Mouse (Mus musculus) thymus, postnatal 36 days (tissue): ENCODE results near the gene Pgd.
A peak's percentile ranks its signal among the peaks of the same experiment; 100 is the strongest.
"Not testable (repeated sequence)": the region's sequence is repeated elsewhere in the genome, so short reads cannot be mapped to it uniquely, and the experiment has no call there.

Experiments
- DNase-seq, 2 experiments: peaks; one replicate each; pipeline ENCODE4 v3.0.0; 2022; ENCODE audit warnings: mixed read lengths in 2 of 2

The Pgd gene

DNA sequence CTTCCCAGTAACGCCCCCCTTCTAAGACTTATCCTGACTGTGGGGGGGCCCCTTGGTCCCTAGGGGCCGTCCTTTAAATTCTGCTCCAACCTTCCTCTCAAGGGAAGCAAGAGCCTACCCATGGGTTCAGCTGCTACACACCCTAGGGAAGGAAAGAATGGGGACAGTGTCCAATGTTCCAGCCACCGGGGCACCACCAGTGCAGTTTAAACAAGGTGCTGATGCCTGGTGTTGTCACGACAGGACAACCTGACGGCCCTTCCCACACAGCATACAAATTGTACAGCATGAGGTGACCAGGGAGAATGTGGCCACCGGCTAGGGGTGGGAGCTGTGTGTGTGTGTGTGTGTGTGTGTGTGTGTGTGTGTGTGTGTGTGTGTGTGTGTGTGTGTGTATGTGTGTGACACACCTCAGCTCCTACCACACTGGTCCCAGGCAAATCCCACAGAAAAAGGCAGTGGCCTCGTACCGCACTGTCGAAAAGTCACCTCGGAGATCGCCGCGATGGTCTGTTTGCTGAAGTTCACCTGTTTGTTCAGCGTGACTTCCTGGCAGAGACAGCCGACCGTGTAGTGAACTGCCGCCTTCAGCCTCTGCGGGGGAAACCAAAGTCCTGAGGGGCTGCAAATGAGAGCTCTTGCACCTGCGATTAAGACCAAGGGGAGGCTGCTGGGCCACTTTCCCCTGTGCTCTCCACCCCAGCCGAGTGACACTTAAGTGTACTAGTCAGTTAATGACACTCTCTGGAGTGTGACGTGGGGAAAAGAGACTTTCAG, 34.6 kb downstream of the Pgd start:
- DNase-seq, result no peak

DNA sequence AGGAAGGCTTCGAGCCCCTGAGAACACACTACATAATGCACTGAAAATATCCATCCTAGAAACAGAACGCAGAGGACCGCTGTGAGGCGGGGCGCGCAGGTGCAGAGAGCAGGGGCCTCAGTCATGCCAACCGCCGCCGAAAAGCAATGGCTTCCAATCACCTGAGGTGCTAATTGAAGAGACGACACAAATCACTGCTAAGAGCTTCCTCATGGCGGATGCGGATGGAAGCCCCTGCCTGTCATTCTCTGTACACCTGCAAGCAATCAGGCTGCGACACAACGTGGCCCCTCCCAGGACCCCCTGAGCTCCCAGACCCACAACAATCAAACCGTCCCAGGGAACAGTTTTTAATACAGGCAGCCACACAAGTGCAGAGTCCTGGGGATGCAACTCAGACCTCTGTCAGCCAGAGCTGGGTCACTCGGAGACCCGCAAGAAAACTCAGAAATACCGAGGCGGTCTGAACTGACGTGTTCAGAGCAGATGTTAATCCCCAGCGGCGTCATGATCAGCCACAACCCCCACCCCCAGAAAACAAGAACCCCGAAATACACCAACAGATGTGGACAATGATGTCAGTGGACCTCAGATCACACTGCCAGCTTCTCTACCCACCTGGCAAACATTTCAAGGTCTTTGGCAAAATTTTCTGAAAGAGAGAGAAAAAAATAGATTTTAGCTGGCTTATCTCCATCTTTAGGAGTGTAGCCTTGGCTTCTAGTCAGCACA, 35.4 kb downstream of the Pgd start:
- no peak for DNase-seq

DNA sequence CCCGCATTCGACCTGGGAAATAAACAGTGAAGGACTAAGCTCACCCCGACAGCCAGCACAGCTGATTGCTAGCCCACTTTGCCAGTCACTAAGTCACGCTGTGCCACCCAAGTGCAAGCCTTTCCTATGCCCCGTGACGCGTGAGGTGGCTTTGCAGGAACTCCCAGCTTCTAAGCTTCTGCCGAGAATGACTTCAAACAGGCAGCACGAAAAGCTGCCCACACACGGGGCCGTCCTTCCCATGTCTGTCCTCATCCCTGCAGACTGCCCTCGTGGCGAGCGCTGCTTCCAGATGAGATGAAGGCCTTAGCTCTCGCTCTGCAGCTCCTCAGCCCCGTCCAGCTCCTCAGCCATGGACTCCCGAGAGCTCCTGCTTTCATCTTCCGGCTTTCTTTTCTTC, 38.1 kb downstream of the Pgd start:
- DNase-seq, result no peak

DNA sequence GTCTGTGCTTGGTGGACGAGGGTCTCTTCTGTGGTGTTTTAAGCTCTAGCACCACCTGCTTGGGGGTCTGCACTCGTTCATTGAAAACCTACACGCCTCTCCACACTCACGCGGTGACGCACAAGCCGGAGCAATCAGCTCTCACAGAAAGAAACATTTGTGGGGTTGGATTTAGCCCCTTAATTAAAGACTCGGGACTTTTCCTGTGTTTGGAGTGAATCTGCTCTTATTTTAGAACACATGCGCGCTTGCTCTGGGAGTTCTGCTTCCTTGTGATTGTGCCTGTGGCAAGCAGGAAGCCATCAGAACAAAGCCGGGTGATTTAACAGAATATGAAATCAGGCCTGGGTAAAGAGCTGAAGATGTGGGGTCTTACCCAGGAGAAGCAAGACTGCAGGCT, 39.9 kb downstream of the Pgd start, which contains the start of gene Cort:
TSS of gene Cort (minus strand) at position 101 of the 400 bp plus-strand sequence.
- no peak for DNase-seq

DNA sequence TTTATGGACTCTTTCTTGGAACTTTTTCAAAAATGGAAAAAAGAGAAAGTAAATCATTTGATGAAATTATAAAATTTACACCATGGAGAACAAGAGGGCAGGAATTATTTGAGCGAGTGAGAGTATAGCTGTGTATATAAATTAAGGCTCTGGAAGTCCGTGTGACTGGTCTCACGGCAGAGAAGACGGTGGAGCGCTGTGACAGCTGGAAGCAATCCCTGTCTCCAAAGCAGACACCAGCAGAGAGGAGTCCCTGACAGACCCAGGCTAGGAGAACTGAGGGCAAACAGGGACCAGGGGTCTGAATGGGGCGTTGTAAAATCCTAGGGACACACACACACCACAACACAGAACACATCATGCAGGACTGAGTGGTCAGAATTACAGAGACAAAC, 40.5 kb downstream of the Pgd start:
- no peak for DNase-seq

DNA sequence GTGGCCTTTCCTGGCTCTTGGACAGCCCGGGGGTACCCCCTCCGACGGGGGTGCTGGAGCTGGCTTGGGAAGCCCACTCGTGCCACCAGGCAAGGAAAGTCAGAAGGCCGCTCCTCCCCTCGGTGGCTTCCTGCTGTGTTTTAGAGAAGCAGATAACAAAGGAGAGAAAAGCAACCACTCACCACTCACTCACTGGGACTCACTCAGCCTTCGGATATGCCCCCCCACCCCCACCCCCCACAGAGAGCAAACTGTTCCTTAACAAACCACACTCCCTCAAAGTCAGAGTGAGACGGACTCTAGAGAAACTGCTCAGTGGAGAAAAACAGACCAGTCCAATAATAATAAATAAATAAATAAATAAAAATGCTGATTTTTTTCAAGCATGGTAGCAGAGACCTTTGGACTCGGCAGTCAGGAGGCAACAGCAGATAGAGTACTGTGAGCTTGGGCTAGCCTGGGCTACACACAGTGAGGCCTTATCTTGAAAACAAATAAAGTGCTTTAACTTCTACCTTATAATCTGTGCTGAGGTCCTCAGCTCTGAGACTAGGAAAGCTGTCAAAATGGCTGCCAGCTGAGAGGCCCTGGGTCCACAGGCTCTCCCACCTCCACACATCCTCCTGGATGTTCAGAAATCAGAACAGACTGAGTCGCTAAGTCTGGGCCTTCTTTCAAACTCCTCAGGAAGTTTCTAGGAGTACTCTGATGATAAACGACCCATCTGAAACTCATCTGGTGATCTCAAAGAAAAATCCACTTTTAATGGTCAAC, 41.0 kb downstream of the Pgd start:
- DNase-seq, result no peak

DNA sequence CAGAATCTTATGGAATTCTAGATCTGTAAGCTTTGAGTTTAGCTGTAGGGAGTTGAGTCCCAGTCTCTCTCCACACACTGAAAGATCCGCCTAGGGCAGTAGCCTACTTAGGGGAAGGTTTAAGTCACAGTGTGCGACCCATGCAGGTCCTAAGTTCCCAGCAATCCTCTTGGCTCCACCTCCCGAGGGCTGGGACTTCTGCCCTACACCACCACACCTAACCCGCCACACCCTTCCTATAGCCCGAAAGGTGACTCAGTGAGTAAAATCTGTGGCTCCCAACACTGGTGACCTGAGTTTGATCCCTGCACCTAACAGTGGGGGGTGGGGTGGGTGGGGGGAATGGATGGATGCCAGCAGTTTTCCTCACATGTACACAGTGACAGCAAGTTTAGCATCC, 43.1 kb downstream of the Pgd start:
- no peak for DNase-seq

DNA sequence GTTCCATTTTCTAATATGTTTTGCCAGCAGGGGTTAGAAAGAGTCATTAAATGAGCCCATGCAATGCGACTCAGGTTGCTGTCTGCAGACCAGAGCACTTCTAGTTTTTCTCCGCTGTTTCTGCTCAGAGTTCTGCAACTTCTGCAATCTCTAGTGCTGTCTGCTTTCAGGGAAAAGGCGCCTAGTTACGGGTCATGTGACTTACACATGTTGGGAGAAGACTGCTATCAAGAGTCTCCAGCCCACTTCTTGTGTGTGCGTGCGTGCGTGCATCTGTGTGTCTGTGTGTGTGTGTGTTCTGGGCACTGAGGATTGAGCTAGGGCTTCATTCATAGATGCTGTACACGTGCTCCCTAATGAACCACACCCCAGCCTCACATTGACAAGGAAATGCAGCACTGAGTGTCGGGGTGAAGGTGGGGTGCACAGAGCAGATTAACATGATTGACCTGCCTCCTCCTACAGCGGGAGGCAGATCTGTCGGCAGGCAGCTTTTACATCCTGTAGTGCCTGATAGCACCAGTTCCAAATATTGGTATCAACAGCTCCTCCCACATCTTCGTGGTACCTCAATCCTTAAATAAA, 46.5 kb downstream of the Pgd start:
- DNase-seq, result not testable (repeated sequence)

DNA sequence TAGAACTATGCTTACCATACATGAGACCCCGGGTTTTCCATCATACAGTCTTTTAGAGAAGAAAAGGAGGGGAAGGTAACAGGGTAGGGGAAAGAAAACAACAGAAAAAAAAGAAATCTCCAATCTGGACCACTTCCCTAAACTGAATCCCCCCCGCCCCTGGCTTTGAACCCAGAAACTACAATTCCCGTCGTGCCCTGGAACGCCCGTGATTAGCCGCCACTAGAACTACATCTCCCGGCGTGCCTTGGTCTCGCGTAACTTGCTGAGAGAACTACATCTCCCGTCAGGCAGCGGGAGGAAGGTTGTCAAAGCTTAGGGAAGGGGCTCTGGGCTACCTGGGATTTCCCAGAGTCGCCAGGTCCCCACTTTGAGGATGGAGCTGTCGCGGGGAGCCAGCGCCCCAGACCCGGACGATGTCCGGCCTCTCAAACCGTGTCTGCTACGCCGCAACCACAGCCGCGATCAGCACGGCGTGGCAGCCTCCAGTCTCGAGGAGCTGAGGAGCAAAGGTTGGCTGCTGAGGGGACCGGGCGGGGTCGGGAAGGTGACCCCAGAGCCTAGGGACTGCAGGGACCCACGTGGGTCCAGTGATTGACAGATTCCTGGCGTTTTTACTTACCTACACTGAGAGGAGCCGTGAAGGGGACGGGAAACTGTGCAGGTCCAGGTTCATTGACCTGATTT, 62.6 kb downstream of the Pgd start, which contains the start of gene Dffa:
TSS of gene Dffa (plus strand) at position 272 of the 687 bp plus-strand sequence.
- DNase-seq, result peak; percentile 92

DNA sequence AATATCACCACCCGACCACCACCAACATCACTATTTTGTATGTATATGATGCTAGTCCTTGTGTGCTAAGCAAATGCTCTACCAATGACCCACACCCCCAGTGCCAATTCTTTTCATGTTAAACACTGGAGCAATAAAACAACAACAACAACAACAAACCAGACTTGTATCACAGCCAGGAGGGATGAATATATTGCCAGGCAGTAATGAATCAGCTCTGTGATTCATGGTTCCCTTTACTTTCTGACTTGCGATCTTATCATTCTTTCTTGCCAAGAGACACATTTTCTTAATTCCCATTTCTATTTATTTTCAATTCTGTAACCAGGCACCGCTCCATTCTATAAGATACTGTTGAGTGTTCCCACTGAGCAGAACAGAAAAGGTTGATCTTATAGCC, 65.1 kb downstream of the Pgd start:
- DNase-seq, result no peak

DNA sequence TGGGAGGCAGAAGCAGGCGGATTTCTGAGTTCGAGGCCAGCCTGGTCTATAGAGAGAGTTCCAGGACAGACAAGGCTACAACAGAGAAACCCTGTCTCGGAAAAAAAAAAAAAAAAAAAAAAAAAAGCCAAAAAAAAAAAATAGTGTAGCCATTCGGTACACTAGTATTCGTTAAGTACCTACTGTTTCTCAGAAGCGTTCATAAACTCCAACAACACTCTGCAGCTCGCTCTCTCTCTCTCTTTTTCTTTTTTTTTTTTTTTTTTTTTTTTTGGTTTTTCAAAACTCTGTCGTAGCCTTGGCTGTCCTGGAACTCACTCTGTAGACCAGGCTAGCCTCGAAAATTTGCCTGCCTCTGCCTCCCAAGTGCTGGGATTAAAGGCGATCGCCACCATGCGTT, 66.1 kb downstream of the Pgd start:
- not testable (repeated sequence) for DNase-seq
